Mouse (Mus musculus): Measurements from ENCODE around the gene Akap13.

- TF ChIP-seq SMC3 (IDR thresholded peaks at IDR 0.05; ENCODE audit: low read depth, low read length) (no peak), EP300 (IDR thresholded peaks at IDR 0.05; ENCODE audit: low read length) (0 out of 2 replicates have a peak, but pooled peaks have one; percentile 55), JUND (conservative IDR thresholded peaks at IDR 0.05; ENCODE audit: low read depth, low read length) (no peak), POLR2A (IDR thresholded peaks at IDR 0.05; ENCODE audit: low read depth, low read length) (peak; percentile 39; the same call in 1 of the 2 replicates), PAX5 (IDR thresholded peaks at IDR 0.05; ENCODE audit: low read length) (no peak), CTCF (conservative IDR thresholded peaks at IDR 0.05 in 1 of 2, IDR thresholded peaks at IDR 0.05 in 1 of 2; ENCODE audit: low read depth in 2 of 2, low read length in 2 of 2) (no peak), MYC (IDR thresholded peaks at IDR 0.05; ENCODE audit: low read depth, low read length) (no peak), CHD1 (IDR thresholded peaks at IDR 0.05; ENCODE audit: low read depth, low read length) (no peak)
Observed at GRCm38 (mm10) chr7:75795106-75795505, 339.8 kb downstream of the Akap13 start.
